Mouse (Mus musculus) urinary bladder, postnatal 25 days (tissue): Measurements from ENCODE around the gene 4921524J17Rik.

ENCODE experiments used
- DNase-seq: peaks from one replicate; pipeline ENCODE4 v3.0.0; 2022; ENCODE audit warnings: low spot score

4921524J17Rik gene

GRCm38 (mm10) chr8:85441564-85441963 lies 8.9 kb upstream of the 4921524J17Rik start:
- no peak for DNase-seq

DNA sequence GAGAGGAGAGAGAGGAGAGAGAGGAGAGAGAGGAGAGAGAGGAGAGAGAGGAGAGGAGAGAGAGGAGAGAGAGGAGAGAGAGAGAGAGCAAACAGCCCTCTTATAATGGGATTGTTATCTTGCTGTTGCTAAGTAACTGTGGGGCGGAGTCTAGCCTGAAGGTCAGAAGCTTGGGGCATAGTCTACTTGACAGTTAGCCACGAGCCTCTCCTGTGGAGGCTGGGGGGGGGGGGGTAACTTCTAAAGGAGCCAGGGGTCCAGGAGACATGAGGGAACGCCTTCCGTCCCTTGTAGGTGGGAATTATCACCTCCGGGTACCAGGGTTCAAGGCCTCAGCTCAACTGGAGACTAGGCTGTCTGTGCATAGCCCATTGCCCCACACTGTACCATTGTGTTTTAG lies 3.1 kb upstream of the 4921524J17Rik start:
- no peak for DNase-seq

DNA sequence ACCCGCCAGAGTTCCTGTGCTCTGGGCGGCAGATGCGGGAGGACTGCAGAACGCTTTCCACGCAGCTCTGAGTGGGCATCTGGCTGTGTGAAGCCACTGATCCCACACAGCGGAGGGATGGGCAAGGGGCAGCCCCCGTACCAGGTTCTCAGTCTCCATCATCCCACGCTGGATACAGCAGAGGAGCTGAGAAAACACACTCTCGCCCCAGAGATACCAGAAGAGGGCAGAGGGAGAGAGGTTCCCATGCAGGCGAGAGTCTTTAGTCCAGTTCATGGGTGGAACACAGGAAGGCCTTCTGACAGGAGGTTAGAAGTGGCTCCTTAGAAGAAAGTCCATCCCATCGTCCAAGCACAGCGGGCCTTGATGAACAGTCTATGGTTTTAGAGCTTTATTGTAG lies 2.2 kb upstream of the 4921524J17Rik start:
- DNase-seq: no peak

GRCm38 (mm10) chr8:85433017-85433393 lies 372 bp upstream of the 4921524J17Rik start:
- no peak for DNase-seq

- no peak for DNase-seq
Observed at GRCm38 (mm10) chr8:85431281-85432167, 1.1 kb downstream of the 4921524J17Rik start.

DNA sequence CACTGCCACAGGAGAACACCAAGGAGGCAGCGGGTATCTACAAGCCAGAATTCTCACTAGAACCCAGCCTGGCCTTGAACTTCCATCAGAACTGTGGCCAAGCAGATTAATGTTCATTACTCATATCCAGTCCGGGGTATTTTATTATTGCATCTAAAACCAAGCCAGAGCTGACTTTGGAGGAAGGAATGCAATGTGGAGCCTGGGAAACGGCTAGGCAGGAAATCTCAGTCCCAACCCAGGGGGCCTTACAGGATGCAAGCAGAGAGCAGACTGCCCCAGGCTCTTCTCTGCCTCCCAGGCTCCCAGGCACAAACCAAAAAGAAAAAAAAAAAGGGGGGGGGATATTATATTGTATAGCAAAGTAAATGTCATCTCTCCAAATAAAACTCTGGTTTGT lies 1.8 kb downstream of the 4921524J17Rik start:
- DNase-seq: no peak

DNA sequence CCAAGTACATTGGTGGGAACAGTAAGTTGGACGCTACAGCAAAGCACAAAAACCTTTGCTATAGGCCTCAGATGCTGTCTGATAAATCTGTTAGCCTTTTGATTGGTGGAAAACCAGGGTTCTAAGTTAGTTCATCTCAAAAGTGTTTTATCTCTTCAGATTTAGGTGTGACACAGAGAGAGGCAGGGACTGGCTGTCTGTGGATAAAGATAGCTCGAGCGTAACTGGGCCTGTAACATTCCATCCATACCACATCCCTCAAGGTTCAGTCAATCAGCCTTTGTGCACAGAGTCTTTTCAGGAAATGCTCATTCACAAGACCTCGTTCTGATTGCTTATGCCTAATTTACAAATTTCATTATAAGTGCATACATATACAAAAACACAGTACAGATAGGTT lies 3.4 kb downstream of the 4921524J17Rik start:
- DNase-seq: no peak

GRCm38 (mm10) chr8:85427026-85427425 lies 5.6 kb downstream of the 4921524J17Rik start:
- DNase-seq: no peak

DNA sequence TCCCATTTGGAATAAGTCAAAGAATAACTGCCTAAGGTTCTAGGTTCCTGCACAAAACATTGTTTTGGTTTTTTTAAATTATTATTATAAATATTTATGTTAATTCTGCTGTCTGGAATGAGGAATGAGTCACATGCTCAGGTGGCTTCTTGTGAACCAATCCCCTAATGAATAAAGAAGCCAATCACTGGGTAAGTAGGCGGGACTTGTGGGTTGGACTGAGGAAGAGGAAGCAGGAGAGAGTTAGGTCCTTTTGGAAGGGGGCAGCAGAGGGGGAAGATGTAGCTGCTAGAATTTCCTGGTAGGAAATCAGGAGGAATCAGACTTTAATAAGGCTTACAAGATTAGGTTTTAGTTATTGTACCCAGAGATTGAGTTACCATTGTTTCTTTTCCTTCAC lies 11.3 kb downstream of the 4921524J17Rik start:
- no peak for DNase-seq

DNA sequence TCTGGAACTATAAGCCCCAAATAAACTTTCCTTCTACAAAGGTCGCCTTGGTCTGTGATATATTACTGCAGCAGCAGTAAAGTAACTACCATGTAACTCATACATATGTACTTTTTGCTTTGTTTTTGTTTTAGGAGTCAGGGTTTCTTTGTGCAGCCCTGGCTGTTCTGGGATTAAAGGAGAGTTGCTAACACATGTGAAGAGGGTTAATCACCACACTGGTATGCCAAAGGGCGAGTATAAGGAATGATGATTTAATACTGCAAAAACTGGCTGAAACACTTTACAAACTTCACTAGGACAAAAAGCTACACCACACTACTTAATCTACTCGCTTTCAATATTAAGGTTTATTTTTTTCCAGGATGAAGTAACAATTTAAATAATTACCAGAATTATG lies 24.1 kb downstream of the 4921524J17Rik start:
- no peak for DNase-seq

- peak; percentile 25 for DNase-seq
Observed at GRCm38 (mm10) chr8:85408053-85408505, 24.6 kb downstream of the 4921524J17Rik start.

DNA sequence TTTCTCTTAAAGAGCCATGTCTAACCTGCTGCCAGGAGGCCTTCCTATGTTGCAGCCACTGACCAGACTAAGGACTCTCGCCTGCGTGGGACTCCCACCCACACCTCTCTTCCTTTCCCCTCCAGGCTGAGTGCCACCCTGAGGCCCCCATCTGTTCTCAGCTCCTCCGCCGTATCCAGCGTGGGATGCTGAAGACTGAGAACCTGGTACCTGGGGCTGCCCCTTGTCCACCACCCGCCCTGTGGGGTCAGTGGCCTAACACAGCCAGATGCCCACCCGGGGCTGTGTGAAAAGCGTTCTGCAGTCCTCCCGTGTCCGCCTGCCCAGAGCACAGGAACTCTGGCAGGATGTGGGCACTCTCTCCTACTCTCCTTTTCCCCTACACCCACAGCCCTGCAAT lies 26.7 kb downstream of the 4921524J17Rik start:
- no peak for DNase-seq

DNA sequence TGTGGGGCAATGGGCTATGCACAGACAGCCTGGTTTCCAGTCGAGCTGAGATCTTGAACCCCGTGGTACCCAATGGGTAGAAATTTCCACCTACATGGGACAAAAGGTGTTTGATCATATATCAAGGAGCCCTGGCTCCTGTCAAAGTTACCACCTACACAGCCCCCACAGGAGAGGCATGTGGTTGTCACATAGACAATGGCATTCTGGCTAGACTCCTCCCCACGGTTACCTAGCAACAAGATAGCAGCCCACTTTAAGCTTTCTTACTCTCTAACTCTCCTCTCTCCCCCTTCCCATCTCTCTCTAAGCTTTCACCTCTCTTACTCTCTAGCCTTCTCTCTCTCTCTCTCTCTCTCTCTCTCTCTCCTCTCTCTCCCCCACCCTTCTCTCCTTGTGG lies 27.2 kb downstream of the 4921524J17Rik start:
- no peak for DNase-seq

DNA sequence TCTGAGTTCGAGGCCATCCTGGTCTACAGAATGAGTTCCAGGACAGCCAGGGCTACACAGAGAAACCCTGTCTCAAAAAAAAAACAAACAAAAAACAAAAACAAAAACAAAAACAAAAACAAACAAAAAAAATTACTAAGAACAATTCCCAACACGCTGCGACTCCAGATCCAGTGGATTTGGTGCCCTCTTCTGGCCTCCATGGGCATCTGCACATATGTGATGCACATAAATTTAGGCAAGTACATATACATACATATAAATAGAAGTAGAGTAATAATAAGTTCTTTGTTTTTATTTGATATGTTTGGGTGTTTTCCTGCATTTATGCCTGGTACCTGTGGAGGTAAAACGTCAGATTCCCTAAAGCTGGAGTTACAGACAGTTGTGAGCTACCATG lies 34.1 kb downstream of the 4921524J17Rik start:
- no peak for DNase-seq

- peak; percentile 45 for DNase-seq
Observed at GRCm38 (mm10) chr8:85397508-85397907, 35.1 kb downstream of the 4921524J17Rik start.

- DNase-seq: no peak
Observed at GRCm38 (mm10) chr8:85396432-85397079, 36.1 kb downstream of the 4921524J17Rik start.

DNA sequence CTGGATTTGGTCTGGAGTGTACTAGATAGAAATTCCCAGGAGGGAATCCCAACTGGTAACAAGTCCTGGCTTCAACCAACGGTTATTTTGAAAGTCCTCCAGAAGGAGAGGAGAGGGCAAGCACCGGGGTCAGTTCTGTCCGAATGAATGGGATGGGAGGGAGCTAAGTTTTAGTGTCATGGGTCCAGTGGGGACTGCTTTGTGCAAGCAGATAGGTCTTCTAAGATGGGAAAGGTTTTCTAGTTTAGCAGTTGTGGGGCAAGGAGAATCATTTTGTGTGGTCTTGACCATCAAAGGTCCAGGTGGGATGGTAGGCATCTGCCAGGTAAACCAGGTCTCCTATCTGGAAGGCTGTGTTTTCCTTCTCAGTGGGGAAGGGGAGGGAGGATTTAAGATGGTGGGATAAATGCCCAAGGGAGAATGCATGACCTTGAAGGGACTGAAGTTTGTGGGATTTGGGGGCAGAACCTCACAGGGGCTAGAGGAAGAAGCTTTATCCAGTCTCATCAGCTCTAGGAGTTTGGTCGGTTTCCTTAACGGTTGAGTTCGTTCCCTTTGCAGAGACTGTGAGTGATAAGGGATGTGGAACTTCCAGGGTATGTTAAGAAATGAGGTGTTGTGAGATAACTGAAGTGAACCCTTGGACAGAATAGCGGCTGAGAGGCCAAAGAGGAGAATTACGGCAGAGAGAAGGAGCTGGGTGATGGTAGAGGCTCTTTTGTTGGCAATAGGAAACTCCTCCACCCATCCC lies 36.8 kb downstream of the 4921524J17Rik start:
- no peak for DNase-seq

DNA sequence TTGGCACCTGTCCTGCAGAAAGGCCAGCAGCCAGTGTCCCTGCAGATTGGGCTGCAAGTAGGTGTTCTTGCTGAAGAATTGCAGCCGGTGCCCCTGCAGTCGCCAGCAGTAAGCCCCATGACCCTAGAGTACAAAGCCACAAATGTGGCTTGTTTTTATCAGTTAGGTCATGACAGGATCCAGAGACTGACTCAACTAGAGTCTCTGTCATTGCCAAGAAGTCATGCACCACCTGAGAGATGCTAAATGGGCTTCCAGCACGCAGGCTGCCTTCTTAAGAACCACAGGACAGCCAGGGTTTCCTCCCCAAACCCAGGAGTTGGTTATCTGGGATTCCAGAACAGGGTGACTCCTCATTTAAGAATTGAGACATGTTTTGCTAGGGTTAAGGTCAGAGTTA lies 37.6 kb downstream of the 4921524J17Rik start:
- DNase-seq: no peak

GRCm38 (mm10) chr8:85393199-85393598 lies 39.4 kb downstream of the 4921524J17Rik start:
- DNase-seq: no peak

GRCm38 (mm10) chr8:85391438-85391837 lies 41.2 kb downstream of the 4921524J17Rik start:
- DNase-seq: no peak

- DNase-seq: no peak
Observed at GRCm38 (mm10) chr8:85386205-85386604, 46.4 kb downstream of the 4921524J17Rik start, which contains the start of gene Mylk3. Gene Mylk3, minus strand, starts transcription at chr8:85386345.

DNA sequence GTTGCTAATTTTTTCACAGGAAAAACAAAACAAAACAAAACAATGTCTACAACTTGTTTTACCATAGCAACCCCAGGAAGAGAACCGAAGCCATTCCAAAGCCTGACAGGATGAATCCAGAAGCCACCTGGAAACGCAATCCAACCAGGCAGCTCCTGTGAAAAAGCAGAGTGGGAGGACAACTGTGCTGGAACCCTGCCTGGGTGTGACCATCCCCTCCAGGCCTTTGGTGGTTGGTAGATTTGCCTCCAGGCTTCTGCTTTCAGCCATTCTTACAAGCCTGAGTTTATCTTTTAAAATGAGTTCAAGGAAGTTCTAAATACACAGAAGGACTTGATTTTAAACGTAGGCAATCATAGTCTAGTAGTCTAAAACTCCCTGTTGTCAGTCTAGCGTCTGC lies 50.7 kb downstream of the 4921524J17Rik start:
- no peak for DNase-seq

- DNase-seq: no peak
Observed at GRCm38 (mm10) chr8:85380824-85381209, 51.8 kb downstream of the 4921524J17Rik start.
